Mouse (Mus musculus) cerebellum, postnatal 36 days (tissue): ENCODE data around the gene Trappc6a.

ENCODE experiments used
- DNase-seq, 2 experiments: peaks; one replicate each; pipeline ENCODE4 v3.0.0; 2021 to 2022; ENCODE audit warnings: mixed read lengths in 2 of 2

Trappc6a gene

GRCm38 (mm10) chr7:19524420-19525104 is 16.4 kb downstream of the Trappc6a start:
- DNase-seq, result no peak

- DNase-seq, result no peak
These were observed 16.9 kb downstream of the Trappc6a start for GRCm38 (mm10) chr7:19525105-19525481.

DNA sequence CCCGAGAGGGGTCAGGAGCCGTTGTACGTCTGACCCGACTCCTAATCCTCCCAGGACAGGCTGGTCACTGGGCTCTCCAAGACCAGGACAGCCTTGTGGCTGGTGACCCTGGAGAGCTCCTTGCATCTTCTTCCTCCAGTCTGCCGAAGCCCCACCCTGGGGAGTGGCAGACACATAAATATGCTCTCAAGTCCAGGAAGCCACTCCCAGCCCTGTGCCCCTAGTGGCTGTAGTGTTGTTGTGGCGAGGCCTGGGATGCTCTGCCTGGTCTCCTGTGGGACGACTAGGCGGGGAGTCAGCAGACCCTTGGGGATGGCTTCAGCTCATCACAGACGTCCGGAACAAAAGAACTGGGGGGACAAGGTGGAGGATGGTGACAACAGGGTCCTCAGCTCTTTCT is 22.9 kb downstream of the Trappc6a start:
- DNase-seq, result no peak

DNA sequence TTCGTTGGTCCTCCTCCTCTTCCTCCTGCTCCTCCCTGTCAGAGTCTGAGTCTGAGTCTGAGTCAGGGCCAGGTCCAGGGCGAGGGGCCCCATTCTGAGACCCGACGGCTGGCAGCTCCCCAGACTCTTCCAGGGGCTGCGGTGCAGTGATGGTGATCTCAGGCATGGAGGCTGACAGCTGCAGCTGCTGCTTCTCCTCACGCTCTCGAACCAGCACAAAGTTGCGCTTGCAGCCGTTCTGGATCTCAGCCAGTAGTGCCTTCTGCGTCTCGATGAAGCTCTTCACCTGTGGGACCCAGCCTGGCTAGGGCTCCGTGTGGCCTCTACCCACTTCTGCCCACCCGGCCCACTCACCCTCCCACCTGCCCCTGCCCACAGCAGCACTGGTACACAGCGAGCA is 24.0 kb downstream of the Trappc6a start:
- no peak for DNase-seq

DNA sequence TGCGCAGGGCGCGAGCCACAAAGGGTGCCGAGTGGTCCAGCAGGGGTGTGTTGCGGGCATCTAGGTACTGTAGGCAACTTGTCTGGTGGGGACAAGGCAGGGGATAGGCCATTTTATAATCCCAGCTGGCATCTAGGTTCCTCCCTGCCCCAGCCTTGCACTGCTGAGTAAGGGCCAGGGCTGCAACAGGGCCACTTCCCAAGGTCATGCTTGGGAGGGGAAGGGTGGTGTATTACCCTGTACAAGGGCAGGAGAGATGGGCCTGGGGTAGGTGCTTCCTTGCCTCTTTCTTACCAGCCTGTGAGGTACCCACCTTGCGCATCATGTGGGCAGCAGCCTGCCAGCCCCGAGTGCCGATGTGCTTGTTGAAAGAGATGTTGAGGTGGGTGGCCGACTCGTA is 26.5 kb downstream of the Trappc6a start:
- no peak for DNase-seq

GRCm38 (mm10) chr7:19540771-19541566 is 32.8 kb downstream of the Trappc6a start:
- peak; percentile 38 to 39 for DNase-seq

GRCm38 (mm10) chr7:19541681-19542154 is 33.5 kb downstream of the Trappc6a start:
- DNase-seq, result no peak

DNA sequence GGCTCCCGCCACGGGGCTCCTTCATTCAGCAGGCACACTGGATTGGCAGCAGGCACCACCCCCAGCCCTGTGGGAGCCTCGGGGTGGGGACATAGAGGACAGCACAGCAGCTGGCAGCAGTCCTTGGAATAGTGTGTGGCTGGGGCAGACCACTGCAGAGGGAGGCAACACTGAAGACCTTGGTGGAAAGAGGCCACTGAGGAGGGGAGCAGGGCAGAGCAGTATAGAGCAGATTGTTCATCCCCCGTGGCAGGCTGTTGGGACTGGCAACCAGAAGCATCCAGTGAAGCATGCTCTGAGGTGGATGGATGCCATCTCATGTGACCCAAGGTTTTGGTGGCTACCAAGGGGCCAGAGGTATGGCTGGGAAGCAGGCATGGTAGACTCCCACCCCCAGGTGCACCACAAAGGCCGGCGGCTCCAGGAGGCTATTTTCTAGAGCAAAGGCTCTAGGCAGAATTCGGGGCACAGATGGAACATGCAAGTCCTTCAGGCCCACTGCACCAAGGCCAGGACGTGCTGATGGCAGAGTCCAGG is 34.0 kb downstream of the Trappc6a start:
- peak; percentile 62 to 66 for DNase-seq

DNA sequence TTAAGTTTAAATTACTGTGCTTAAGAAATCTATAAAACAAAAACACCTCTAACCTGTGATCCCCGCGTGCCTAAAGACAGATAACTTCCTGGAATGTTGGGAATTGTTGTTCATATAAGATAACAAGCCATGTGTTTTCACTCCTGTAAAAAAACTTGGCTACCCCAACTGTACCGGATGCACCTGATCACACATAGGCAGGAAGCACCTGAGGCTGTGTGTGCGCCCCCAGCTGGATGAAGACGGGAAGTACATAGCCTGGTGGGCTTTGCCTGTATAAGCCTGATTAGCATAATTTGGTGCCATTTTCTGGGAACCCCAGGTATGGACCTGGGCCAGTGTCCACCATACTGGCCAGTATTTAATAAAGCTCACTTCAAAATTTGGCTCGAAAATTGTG is 35.4 kb downstream of the Trappc6a start:
- DNase-seq, result no peak

DNA sequence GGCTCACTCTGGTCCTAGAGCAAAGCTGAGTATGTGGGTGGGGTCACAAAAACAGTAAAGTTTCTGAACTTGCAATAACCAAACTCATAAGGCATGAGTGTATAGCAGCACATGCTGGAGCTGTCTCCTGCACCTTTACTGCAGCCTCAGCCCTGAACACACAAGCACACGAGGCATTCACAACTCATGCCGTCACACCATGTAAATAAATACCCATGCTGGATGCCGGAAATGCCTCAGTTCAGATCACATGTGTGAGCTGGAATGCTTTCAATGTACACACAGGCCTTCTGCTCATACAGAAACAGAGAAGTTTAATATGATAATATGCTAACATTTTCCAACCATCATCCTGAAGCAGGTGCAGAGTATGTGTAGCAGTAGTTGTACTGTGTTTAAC is 37.8 kb downstream of the Trappc6a start:
- DNase-seq, result no peak

DNA sequence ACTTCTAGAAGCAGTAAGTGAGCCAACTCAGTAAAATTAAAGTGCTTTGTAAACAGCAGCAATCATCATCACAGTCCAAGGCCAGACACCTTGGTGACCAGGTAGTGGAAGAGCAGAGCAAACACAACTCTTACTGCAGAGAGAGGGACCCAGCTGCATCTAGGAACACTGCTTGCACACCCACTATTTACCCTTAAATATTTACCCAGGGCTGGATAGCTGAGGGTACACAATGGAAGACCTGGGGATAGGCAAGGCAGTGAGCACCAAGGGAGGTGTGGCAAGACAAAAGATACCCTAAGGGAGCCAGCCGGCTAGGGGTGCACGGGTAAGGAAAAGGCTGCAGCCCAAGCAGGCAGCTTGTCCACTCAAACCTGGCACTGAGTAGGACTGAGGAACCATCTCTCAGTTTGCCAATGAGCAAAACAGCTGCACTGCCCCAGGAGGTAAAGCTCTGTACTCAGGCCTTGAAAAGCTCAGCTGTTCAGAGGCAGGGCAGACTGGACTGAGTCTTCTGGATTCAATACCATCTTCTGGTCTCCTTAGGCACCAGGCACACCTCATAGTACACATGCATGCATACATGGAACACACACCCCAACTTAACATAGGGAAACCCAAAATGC is 39.3 kb downstream of the Trappc6a start:
- DNase-seq, result no peak

- DNase-seq, result no peak
These were observed 41.2 kb downstream of the Trappc6a start for GRCm38 (mm10) chr7:19549394-19549793.

DNA sequence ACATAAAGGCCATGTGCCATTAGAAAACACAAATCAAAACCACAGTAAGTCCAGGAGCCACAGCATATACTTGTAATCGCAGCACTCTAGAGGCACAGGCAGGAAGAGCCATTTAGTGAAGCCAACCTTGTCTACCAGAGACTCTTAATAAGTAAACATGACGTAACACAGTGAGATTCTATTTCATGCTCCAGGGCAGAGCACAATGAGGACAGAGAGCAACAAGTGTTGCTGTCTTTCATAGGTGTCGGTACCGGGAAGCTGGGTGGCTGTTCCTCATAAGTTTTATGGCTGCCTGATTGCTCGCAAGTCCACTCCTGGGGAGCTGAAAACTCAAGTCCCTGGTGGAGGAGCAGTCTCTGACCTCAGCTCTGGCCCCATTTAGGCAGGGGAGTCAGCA is 43.4 kb downstream of the Trappc6a start:
- no peak for DNase-seq

DNA sequence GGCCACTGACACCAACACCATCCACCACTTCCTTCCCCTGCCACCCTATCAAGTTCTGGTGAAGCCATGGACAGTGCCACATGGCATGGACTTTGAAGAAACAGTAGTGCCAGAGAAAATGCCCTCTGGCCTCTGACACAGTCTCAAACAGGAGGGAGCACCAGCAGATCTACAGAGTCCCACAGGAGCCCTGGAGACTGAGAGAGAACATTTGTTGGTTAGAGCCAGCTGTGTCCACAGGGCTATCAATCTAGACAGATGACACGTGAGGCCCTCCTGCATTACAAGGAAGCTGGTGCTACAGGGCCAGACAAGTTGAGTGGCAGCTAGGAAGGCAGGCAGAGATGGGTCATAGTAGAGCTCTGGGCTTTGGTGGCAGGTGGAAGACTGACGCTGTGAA is 44.2 kb downstream of the Trappc6a start:
- no peak for DNase-seq

- no peak for DNase-seq
These were observed 46.0 kb downstream of the Trappc6a start for GRCm38 (mm10) chr7:19554168-19554567.

- peak in 1 of 2 experiments; percentile 31 for DNase-seq
These were observed 48.9 kb downstream of the Trappc6a start for GRCm38 (mm10) chr7:19557086-19557485.

DNA sequence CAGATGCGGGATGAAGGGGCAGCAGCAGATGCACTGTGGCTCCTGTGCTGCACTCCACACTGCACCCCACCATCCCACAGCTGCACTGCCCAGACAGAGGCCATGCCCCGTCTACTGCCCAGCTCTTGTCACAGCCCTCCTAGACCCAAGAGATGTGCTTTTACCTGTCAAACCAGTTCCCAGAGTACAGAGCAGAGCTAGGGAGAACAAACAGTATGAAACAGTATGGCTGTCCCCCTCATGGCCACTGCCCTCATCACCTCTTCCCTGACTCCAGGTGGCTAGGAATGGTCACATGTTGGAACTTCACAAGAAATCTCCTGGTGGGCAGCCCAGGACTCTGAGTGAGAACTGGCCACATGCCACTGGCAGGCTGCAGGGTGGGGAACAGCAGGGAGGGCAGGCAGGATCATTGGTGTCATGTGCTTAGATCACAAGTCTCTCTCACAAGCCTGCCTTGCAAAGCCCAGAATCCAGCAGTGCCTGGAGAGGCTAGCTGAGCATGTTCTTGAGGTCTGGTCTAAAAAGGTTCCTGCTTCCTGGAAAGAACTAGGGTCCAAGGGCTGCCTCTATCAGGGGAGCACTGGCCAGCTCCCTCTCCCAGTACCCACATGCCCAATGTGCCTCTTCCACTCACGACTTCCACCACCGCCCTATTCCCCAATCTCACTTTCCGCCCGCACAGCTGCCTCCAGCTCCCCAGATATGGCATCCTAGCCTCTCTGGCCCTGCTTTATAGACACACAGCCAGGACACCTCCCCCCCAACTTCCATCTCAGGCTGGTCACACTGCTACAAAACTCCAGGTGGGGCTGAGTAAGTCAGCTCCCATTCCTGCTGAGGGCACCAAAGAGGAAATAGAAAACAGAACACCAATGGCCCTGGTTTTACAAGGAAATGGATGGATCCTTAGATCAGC is 50.0 kb downstream of the Trappc6a start:
- DNase-seq, result no peak

DNA sequence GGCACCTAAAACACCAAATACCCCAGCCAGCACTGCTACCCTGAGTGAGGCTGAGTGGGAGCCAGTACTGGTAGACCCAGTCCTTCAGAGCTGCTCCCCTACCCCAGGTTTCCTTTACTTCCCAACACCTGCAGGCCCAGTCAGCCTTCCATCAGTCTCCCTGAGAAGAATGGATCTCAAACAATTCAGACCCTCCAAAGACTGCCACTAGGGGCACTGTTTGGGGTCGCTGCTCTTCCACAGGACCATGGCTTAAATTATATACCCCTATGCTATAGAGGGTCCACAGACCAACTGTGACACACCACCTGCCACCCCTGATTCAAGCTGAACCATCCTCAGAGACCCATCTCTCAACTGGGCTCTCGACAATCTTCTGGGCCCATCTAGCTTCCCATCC is 50.8 kb downstream of the Trappc6a start:
- no peak for DNase-seq

GRCm38 (mm10) chr7:19560491-19561260 is 52.5 kb downstream of the Trappc6a start:
- DNase-seq, result no peak

- no peak for DNase-seq
These were observed 53.2 kb downstream of the Trappc6a start for GRCm38 (mm10) chr7:19561431-19561764.

DNA sequence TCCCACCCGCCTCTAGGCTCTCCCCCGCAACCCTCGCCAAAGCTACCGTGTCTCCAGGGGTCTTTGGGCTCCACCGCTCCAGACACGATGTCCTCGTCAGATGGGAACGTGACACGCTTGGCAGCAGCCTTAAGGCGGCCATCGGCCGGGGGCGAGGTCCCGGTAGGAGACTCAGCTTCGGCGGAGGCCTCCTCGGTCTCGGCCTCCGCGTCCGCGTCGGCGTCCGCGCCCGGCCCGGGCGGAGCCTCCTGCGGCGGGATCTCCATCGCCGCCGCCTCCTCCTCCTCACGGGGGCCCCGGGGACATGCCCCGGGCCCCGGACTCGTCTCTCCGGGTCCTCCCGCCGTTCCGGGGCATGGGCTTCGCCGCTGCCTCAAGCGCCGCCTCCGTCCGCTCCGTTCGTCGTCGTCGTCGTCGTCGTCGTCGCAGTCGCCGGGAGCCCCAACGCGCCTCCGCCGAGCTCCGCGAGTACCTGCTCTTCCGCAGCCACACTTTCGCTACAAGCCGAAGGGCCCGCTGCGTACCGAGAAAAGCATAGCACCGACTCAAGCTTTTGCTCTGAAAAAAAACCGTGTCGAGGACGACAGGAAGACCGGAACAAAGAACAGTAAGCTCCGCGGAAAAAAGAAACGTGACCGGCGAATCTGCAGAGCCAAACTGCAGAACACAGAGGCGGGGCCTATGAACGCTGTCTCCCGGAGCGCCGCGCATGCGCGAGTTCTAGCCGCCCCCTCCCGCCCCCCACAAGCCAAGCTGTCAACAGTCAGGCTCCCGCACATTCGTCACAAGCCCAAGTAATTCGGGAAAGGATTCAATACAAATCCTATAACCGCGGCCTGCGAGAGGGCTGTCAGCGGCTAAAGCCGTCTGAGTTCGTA is 53.8 kb downstream of the Trappc6a start:
- peak; percentile 91 for DNase-seq
